In genomic region chr9:44048541-44049380, GRCm38 (mm10) we compare ENCODE assay signal across 17 mouse cellular contexts. TPM values are rescaled to one million over a fixed set of nuclear protein-coding genes. Genes with fewer than 3 reads are reported as not detected.
DNase-seq lines count a peak whose midpoint lies in the region.
"Had no signal": no experiment of that assay in that cellular context is flagged by ENCODE, and none has a peak within 500 bp of the region (broad histone marks: within the 10 kb centered on the region; RNA-seq: fewer than 3 reads in every experiment).

No protein-coding gene starts in this region.

- no peak overlapping the region for H3K4me3 ChIP-seq in hindbrain, embryonic 10.5 days
- H3K4me3 ChIP-seq: embryonic facial prominence, embryonic 13.5 days; hindbrain, embryonic 13.5 days had no signal

- H3K4me1 ChIP-seq in hindbrain, embryonic 10.5 days (replicated peaks) = peaks cover 11% of the 10 kb centered on the region

- peaks cover 29% of the 10 kb centered on the region for H3K27me3 ChIP-seq in hindbrain, embryonic 10.5 days (ENCODE audit: insufficient read depth, poor library complexity, severe bottlenecking)
- H3K27me3 ChIP-seq: Patski had no signal

- DNase-seq in cerebellum, adult 9-10 months = peak; percentile 88
- no peak for DNase-seq in cerebellum, postnatal 36 days
- DNase-seq in left cerebral cortex, adult 18-20 months (ENCODE audit: low spot score in 2 of 2) = peak; percentile 62 to 70
- no peak for DNase-seq in left cerebral cortex, postnatal 10 days (ENCODE audit: extremely low spot score in 1 of 2, low spot score in 2 of 2)
- peak; percentile 32 for DNase-seq in induced T-regulatory cell, adult 2 months (ENCODE audit: low read depth)
- DNase-seq in right cerebral cortex, postnatal 10 days (ENCODE audit: low spot score in 2 of 2) = peak; percentile 42 to 65
- DNase-seq in hindbrain, embryonic 10.5 days (ENCODE audit: low spot score) = no peak
- DNase-seq in urinary bladder, postnatal 36 days (ENCODE audit: low spot score in 2 of 2) = no peak
- DNase-seq: adrenal gland, postnatal 10 days; cerebellum, adult 18-20 months; kidney, adult 2 months; lung, postnatal 4 days had no signal

- intact Hi-C loops in left cerebral cortex, postnatal 10 days (cut with DNase I) = no loop called here

- 80% methylated on average over 15 of the region's 15 CpGs for WGBS in hindbrain, embryonic 10.5 days

- H3K9me3 ChIP-seq in hindbrain, embryonic 10.5 days = no peaks in the 10 kb centered on the region
- H3K9me3 ChIP-seq: embryonic facial prominence, embryonic 13.5 days; hindbrain, embryonic 13.5 days had no signal

- H3K36me3 ChIP-seq in hindbrain, embryonic 10.5 days = no peaks in the 10 kb centered on the region
- H3K36me3 ChIP-seq: embryonic facial prominence, embryonic 13.5 days; hindbrain, embryonic 13.5 days had no signal

- H3K27ac ChIP-seq in hindbrain, embryonic 10.5 days = no peak overlapping the region
- H3K27ac ChIP-seq: embryonic facial prominence, embryonic 13.5 days; hindbrain, embryonic 13.5 days; liver, embryonic 14.5 days had no signal

RNA-seq across cellular contexts. Expression of gene Thy1, which starts 5.6 kb away (rescaled TPM):
- total RNA-seq in left cerebral cortex, adult 18-20 months (2021) = 100 to 1,000 TPM; 830 to 832 TPM
- total RNA-seq in left cerebral cortex, postnatal 10 days (2021) = 100 to 1,000 TPM; 704 to 725 TPM
- 0.14 TPM in 1 of 2 replicates, not detected in the other for polyA plus RNA-seq in hindbrain, embryonic 10.5 days (2016; fragmentation: Nextera tagmentation; extraction: Ambion mirVana)
- polyA plus RNA-seq: Patski had no signal

RNA-seq across cellular contexts. Expression of gene Usp2, which starts 18.1 kb away (rescaled TPM):
- 10 to 100 TPM; 79.1 to 86.3 TPM for total RNA-seq in left cerebral cortex, adult 18-20 months (2021)
- total RNA-seq in left cerebral cortex, postnatal 10 days (2021) = 10 to 100 TPM; 58.2 to 64.0 TPM
- 13.5 and 14.3 TPM in 2 replicates for polyA plus RNA-seq in hindbrain, embryonic 10.5 days (2016; fragmentation: Nextera tagmentation; extraction: Ambion mirVana)

RNA-seq across cellular contexts. Expression of gene Mfrp, which starts 52.8 kb away (rescaled TPM):
- total RNA-seq in left cerebral cortex, adult 18-20 months (2021) = under 1 TPM in 1 of 2 experiments, not detected in 1; 0.16 TPM
- under 1 TPM in 1 of 2 experiments, not detected in 1; 0.17 TPM for total RNA-seq in left cerebral cortex, postnatal 10 days (2021)
- polyA plus RNA-seq in hindbrain, embryonic 10.5 days (2016; fragmentation: Nextera tagmentation; extraction: Ambion mirVana) = 0.14 and 0.30 TPM in 2 replicates
- polyA plus RNA-seq: liver, embryonic 14.5 days; neural tube, embryonic 14.5 days had no signal

RNA-seq across cellular contexts. Expression of gene C1qtnf5, which starts 58.3 kb away (rescaled TPM):
- total RNA-seq in left cerebral cortex, adult 18-20 months (2021) = 10 to 100 TPM; 18.1 to 23.2 TPM
- 10 to 100 TPM; 11.2 to 12.1 TPM for total RNA-seq in left cerebral cortex, postnatal 10 days (2021)
- polyA plus RNA-seq in hindbrain, embryonic 10.5 days (2016; fragmentation: Nextera tagmentation; extraction: Ambion mirVana) = 0.31 and 1.1 TPM in 2 replicates

Comparison
In these comparisons a context has a peak if more than half of its experiments do, and no peak if none do; other contexts are left out.
1. DNase-seq: peak in cerebellum, adult 9-10 months (single experiment), left cerebral cortex, adult 18-20 months (2 of 2), induced T-regulatory cell, adult 2 months (single experiment) and right cerebral cortex, postnatal 10 days (2 of 2); none in cerebellum, postnatal 36 days (0 of 2), left cerebral cortex, postnatal 10 days (0 of 2), hindbrain, embryonic 10.5 days (single experiment) and urinary bladder, postnatal 36 days (0 of 2).